Mouse (Mus musculus) midbrain, embryonic 11.5 days (tissue): ENCODE measurements around the gene Asic3. TPM values are rescaled to one million over a fixed set of nuclear protein-coding genes. Genes with fewer than 3 reads are reported as not detected.

ENCODE experiments used
- ATAC-seq: fragments of 200-750 bp; cut with Nextera tagmentation; 2 replicates; pipeline ENCODE4 v1.8.0; 2017; ENCODE audit warnings: moderate TSS enrichment, moderate library complexity; ENCODE audit not compliant: low FRiP score
- DNase-seq: peaks from one replicate; pipeline ENCODE4 v3.0.0; 2015; ENCODE audit warnings: low spot score; ENCODE audit errors: missing footprints
- H3K27ac ChIP-seq: fragments of 300-500 bp; sonication (generic); 2 replicates; pipeline ENCODE4 v1.5.1; 2014; ENCODE audit warnings: low read depth, low read length
- H3K27me3 ChIP-seq: fragments of 300-500 bp; sonication (generic); 2 replicates; pipeline ENCODE4 v1.6.1; 2014; ENCODE audit warnings: mild to moderate bottlenecking, low read length, moderate library complexity, mixed read lengths; ENCODE audit not compliant: control insufficient read depth, insufficient read depth
- H3K36me3 ChIP-seq: fragments of 300-500 bp; sonication (generic); 2 replicates; pipeline ENCODE4 v1.6.1; 2014; ENCODE audit warnings: mild to moderate bottlenecking, low read length, moderate library complexity, mixed read lengths; ENCODE audit not compliant: control insufficient read depth, insufficient read depth
- H3K4me1 ChIP-seq: fragments of 300-500 bp; sonication (generic); 2 replicates; pipeline ENCODE4 v1.6.1; 2014; ENCODE audit warnings: low read length; ENCODE audit not compliant: control insufficient read depth, insufficient read depth
- H3K4me2 ChIP-seq: fragments of 300-500 bp; sonication (generic); 2 replicates; pipeline ENCODE4 v1.6.1; 2014; ENCODE audit warnings: mild to moderate bottlenecking, moderate library complexity
- H3K4me3 ChIP-seq: fragments of 300-500 bp; sonication (generic); 2 replicates; pipeline ENCODE4 v1.5.1; 2014; ENCODE audit warnings: low read depth, low read length
- H3K9ac ChIP-seq: fragments of 300-500 bp; sonication (generic); 2 replicates; pipeline ENCODE4 v1.6.1; 2014; ENCODE audit warnings: low read length
- H3K9me3 ChIP-seq: fragments of 300-500 bp; sonication (generic); 2 replicates; pipeline ENCODE4 v1.6.1; 2016; ENCODE audit warnings: low read length; ENCODE audit not compliant: control insufficient read depth
- WGBS: fragments of 180-500 bp; shearing (Covaris S2); extraction: QIAGEN DNeasy Blood & Tissue Kit; methylation state at CpG from one replicate; pipeline ENCODE4 v1.1.7; 2014; 5-methylcytosine and 5-hydroxymethylcytosine counted together
- polyA plus RNA-seq: library from polyadenylated mRNA; unstranded; fragments of >200 nt; fragmentation: Nextera tagmentation; extraction: Ambion mirVana; gene quantifications from 2 replicates; pipeline ENCODE4 v1.2.1, GENCODE M21; 2014

Asic3 gene
- polyA plus RNA-seq, 1 experiment from 2014 or later: 0.30 TPM

GRCm38 (mm10) chr5:24447624-24448298 is 34.6 kb downstream of the Asic3 start, which contains the start of gene Tmub1:
TSS of gene Tmub1 (minus strand) at chr5:24447854.
- Histone ChIP-seq H3K27ac (peak within 1 kb of the TSS; percentile 5; the same call in 1 of the 2 replicates), H3K9ac (peak within 1 kb of the TSS; percentile 70), H3K27me3 (no peaks in the 10 kb centered on the region; the same call in 1 of the 2 replicates), H3K9me3 (no peaks in the 10 kb centered on the region), H3K36me3 (peaks cover 6% of the 10 kb centered on the region; the same call in 1 of the 2 replicates), H3K4me1 (peaks cover 24% of the 10 kb centered on the region), H3K4me2 (peak within 1 kb of the TSS; percentile 74), H3K4me3 (peak within 1 kb of the TSS; percentile 51)
- WGBS: 2% methylated on average over 34 of the region's 34 CpGs
- ATAC-seq: peak; percentile 54
- DNase-seq: peak; percentile 97

GRCm38 (mm10) chr5:24451264-24452029 is 38.3 kb downstream of the Asic3 start:
- DNase-seq: peak; percentile 98
- H3K4me3 ChIP-seq: peak overlapping the region; percentile 98
- H3K36me3 ChIP-seq: no peaks in the 10 kb centered on the region
- no peaks in the 10 kb centered on the region for H3K9me3 ChIP-seq
- H3K27ac ChIP-seq: peak overlapping the region; percentile 85
- peak overlapping the region; percentile 97 for H3K9ac ChIP-seq
- peak overlapping the region; percentile 93 for H3K4me2 ChIP-seq
- peaks cover 41% of the 10 kb centered on the region for H3K4me1 ChIP-seq
- ATAC-seq: peak; percentile 79
- no peaks in the 10 kb centered on the region; the same call in 1 of the 2 replicates for H3K27me3 ChIP-seq
- 4% methylated on average over 36 of the region's 66 CpGs for WGBS

- no peaks in the 10 kb centered on the region for H3K36me3 ChIP-seq
- H3K4me3 ChIP-seq: peak within 1 kb of the TSS; percentile 98
- no peaks in the 10 kb centered on the region for H3K9me3 ChIP-seq
- peak within 1 kb of the TSS; percentile 93 for H3K4me2 ChIP-seq
- H3K4me1 ChIP-seq: peaks cover 41% of the 10 kb centered on the region
- H3K9ac ChIP-seq: peak within 1 kb of the TSS; percentile 97
- H3K27me3 ChIP-seq: no peaks in the 10 kb centered on the region; the same call in 1 of the 2 replicates
- WGBS: under 1% methylated on average over 40 of the region's 85 CpGs
- ATAC-seq (peak; percentile 3; the same call in 1 of the 2 replicates), DNase-seq (peak; percentile 94)
- H3K27ac ChIP-seq: peak within 1 kb of the TSS; percentile 85
Measured at GRCm38 (mm10) chr5:24452030-24452690, 39.0 kb downstream of the Asic3 start, which contains the start of gene Agap3. TSS of gene Agap3 (plus strand) at chr5:24452177.

GRCm38 (mm10) chr5:24452691-24453233 is 39.6 kb downstream of the Asic3 start:
- no peaks in the 10 kb centered on the region for H3K9me3 ChIP-seq
- H3K4me1 ChIP-seq: peaks cover 38% of the 10 kb centered on the region
- H3K9ac ChIP-seq: peak overlapping the region; percentile 97
- H3K36me3 ChIP-seq: no peaks in the 10 kb centered on the region
- no peaks in the 10 kb centered on the region; the same call in 1 of the 2 replicates for H3K27me3 ChIP-seq
- DNase-seq (no peak), ATAC-seq (peak; percentile 20)
- peak overlapping the region; percentile 85 for H3K27ac ChIP-seq
- 0% methylated on average over 28 of the region's 29 CpGs for WGBS
- peak overlapping the region; percentile 93 for H3K4me2 ChIP-seq
- peak overlapping the region; percentile 98 for H3K4me3 ChIP-seq

- peak overlapping the region; percentile 97 for H3K9ac ChIP-seq
- H3K36me3 ChIP-seq: no peaks in the 10 kb centered on the region
- H3K9me3 ChIP-seq: no peaks in the 10 kb centered on the region
- H3K27ac ChIP-seq: peak overlapping the region; percentile 48
- ATAC-seq (peak; percentile 2; the same call in 1 of the 2 replicates), DNase-seq (peak; percentile 91)
- H3K4me1 ChIP-seq: peaks cover 34% of the 10 kb centered on the region
- no peaks in the 10 kb centered on the region; the same call in 1 of the 2 replicates for H3K27me3 ChIP-seq
- peak overlapping the region; percentile 93 for H3K4me2 ChIP-seq
- H3K4me3 ChIP-seq: peak overlapping the region; percentile 98
- WGBS: 4% methylated on average over 5 of the region's 5 CpGs
Measured at GRCm38 (mm10) chr5:24453283-24453984, 40.2 kb downstream of the Asic3 start.

- no peaks in the 10 kb centered on the region for H3K27me3 ChIP-seq
- H3K4me3 ChIP-seq: peak overlapping the region; percentile 98
- H3K4me2 ChIP-seq: peak overlapping the region; percentile 93
- no peaks in the 10 kb centered on the region for H3K36me3 ChIP-seq
- H3K9ac ChIP-seq: peak overlapping the region; percentile 97
- DNase-seq (no peak), ATAC-seq (no peak)
- no peaks in the 10 kb centered on the region for H3K9me3 ChIP-seq
- WGBS: 25% methylated on average over 2 of the region's 2 CpGs
- peaks cover 34% of the 10 kb centered on the region for H3K4me1 ChIP-seq
- H3K27ac ChIP-seq: peak overlapping the region; percentile 48; the same call in 1 of the 2 replicates
Measured at GRCm38 (mm10) chr5:24453985-24454303, 40.8 kb downstream of the Asic3 start.

- Histone ChIP-seq H3K4me3 (no peak overlapping the region), H3K4me1 (peaks cover 34% of the 10 kb centered on the region), H3K36me3 (no peaks in the 10 kb centered on the region), H3K27me3 (no peaks in the 10 kb centered on the region), H3K27ac (no peak overlapping the region), H3K4me2 (0 out of 2 replicates have a peak overlapping the region, but pooled peaks have one; percentile 4), H3K9ac (peak overlapping the region; percentile 13; the same call in 1 of the 2 replicates), H3K9me3 (no peaks in the 10 kb centered on the region)
- no peak for DNase-seq
- ATAC-seq: no peak
- WGBS: 66% methylated on average over 3 of the region's 3 CpGs
Measured at GRCm38 (mm10) chr5:24455076-24455475, 41.9 kb downstream of the Asic3 start.

GRCm38 (mm10) chr5:24455613-24456012 is 42.4 kb downstream of the Asic3 start:
- H3K27ac ChIP-seq: no peak overlapping the region
- peak overlapping the region; percentile 13; the same call in 1 of the 2 replicates for H3K9ac ChIP-seq
- 63% methylated on average over 7 of the region's 7 CpGs for WGBS
- H3K36me3 ChIP-seq: no peaks in the 10 kb centered on the region
- ATAC-seq (no peak), DNase-seq (no peak)
- H3K4me1 ChIP-seq: peaks cover 34% of the 10 kb centered on the region
- H3K4me2 ChIP-seq: 0 out of 2 replicates have a peak overlapping the region, but pooled peaks have one; percentile 8
- no peak overlapping the region for H3K4me3 ChIP-seq
- no peaks in the 10 kb centered on the region for H3K9me3 ChIP-seq
- H3K27me3 ChIP-seq: no peaks in the 10 kb centered on the region
